Mouse (Mus musculus) C2C12 (cell line): ENCODE results near the gene Tuba8. TPM values are rescaled to one million over a fixed set of nuclear protein-coding genes. Genes with fewer than 3 reads are reported as not detected.

Source experiments
- H3K27me3 ChIP-seq: one replicate; pipeline ENCODE4 v1.6.1; 2011; ENCODE audit not compliant: control insufficient read depth, insufficient read depth, insufficient read length
- H3K36me3 ChIP-seq: one replicate; pipeline ENCODE4 v1.6.1; 2011; ENCODE audit not compliant: control insufficient read depth, insufficient read depth
- H3K4me3 ChIP-seq: one replicate; pipeline ENCODE4 v1.5.1; 2011; ENCODE audit warnings: mild to moderate bottlenecking, control low read depth; ENCODE audit not compliant: poor library complexity, insufficient read depth, severe bottlenecking
- H3K79me2 ChIP-seq: one replicate; pipeline ENCODE4 v1.6.1; 2011; ENCODE audit not compliant: control insufficient read depth, insufficient read depth
- H3K79me3 ChIP-seq: one replicate; pipeline ENCODE4 v1.6.1; 2011; ENCODE audit warnings: low read depth, control low read depth
- H3ac ChIP-seq: one replicate; pipeline ENCODE3; 2011; ENCODE audit warnings: low read depth; ENCODE audit not compliant: control insufficient read depth, insufficient read length
- CEBPB ChIP-seq: IDR thresholded peaks from one replicate; pipeline ENCODE4 v1.6.1; 2011; ENCODE audit warnings: low read depth, mild to moderate bottlenecking, control low read depth, moderate library complexity
- CTCF ChIP-seq: IDR thresholded peaks from one replicate; pipeline ENCODE4 v1.5.1; 2011; ENCODE audit not compliant: control insufficient read depth, insufficient read depth, insufficient read length
- FOSL1 ChIP-seq: IDR thresholded peaks from one replicate; pipeline ENCODE4 v1.8.0; 2011; ENCODE audit warnings: mild to moderate bottlenecking, low read length; ENCODE audit not compliant: poor library complexity, insufficient read depth, severe bottlenecking
- MAX ChIP-seq: IDR thresholded peaks from one replicate; pipeline ENCODE4 v1.6.1; 2011; ENCODE audit warnings: mild to moderate bottlenecking, control low read depth
- MYOD1 ChIP-seq: IDR thresholded peaks from one replicate; pipeline ENCODE4 v1.6.1; 2011; ENCODE audit warnings: low read depth; ENCODE audit not compliant: control insufficient read depth, insufficient read length
- MYOG ChIP-seq: IDR thresholded peaks from one replicate; pipeline ENCODE4 v1.6.1; 2011; ENCODE audit not compliant: control insufficient read depth, insufficient read length; ENCODE audit errors: extremely low read depth
- USF1 ChIP-seq: IDR thresholded peaks from one replicate; pipeline ENCODE4 v1.6.1; 2011; ENCODE audit warnings: low read depth, mild to moderate bottlenecking, control low read depth, moderate library complexity
- polyA plus RNA-seq: library from polyadenylated mRNA; unstranded; fragments of >200 nt; fragmentation: generic; extraction: Trizol; gene quantifications from one replicate; pipeline ENCODE4 v1.2.1, GENCODE M21; 2012; ENCODE audit warnings: missing spikeins

Tuba8 gene
- polyA plus RNA-seq, 1 experiment, result 0.07 TPM

DNA sequence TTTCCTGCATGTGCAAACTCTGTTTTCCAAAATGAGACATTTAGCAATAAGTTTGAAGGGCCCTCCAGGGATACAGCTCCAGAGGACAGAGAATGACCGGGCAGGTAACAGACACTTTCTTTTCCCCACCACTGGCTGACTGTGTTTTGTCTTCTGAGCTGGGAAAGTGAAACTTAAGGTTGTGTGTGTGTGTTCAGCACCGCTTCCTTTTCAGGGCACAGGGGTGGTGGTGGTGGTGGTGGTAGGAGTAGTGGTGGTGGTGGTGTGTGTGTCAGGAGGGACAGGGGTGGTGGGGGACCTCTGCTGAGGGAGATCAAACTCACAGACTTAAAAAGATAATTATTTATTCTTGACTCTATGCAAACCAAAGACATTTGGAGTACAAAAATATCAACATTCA lies 31.3 kb downstream of the Tuba8 start:
- H3K4me3 ChIP-seq, result no peak overlapping the region

GRCm38 (mm10) chr6:121243161-121243560 lies 32.7 kb downstream of the Tuba8 start:
- Histone ChIP-seq H3K36me3 (no peaks in the 10 kb centered on the region), H3K79me2 (no peaks in the 10 kb centered on the region), H3K4me3 (no peak overlapping the region), H3ac (no peak overlapping the region), H3K27me3 (peaks cover 23% of the 10 kb centered on the region), H3K79me3 (no peaks in the 10 kb centered on the region)
- no peak for TF ChIP-seq CEBPB
- no peak for TF ChIP-seq CTCF
- no peak for TF ChIP-seq FOSL1
- no peak for TF ChIP-seq MYOG
- no peak for TF ChIP-seq USF1
- TF ChIP-seq MAX, result no peak
- TF ChIP-seq MYOD1, result no peak

More for the DNA sequence above, 31.3 kb downstream of the Tuba8 start:
- Histone ChIP-seq H3K36me3 (no peaks in the 10 kb centered on the region), H3K27me3 (peaks cover 17% of the 10 kb centered on the region), H3K79me2 (no peaks in the 10 kb centered on the region), H3ac (no peak overlapping the region), H3K79me3 (no peaks in the 10 kb centered on the region)
- TF ChIP-seq FOSL1 (no peak), CTCF (no peak), MAX (no peak), MYOG (no peak), USF1 (no peak), CEBPB (no peak)

DNA sequence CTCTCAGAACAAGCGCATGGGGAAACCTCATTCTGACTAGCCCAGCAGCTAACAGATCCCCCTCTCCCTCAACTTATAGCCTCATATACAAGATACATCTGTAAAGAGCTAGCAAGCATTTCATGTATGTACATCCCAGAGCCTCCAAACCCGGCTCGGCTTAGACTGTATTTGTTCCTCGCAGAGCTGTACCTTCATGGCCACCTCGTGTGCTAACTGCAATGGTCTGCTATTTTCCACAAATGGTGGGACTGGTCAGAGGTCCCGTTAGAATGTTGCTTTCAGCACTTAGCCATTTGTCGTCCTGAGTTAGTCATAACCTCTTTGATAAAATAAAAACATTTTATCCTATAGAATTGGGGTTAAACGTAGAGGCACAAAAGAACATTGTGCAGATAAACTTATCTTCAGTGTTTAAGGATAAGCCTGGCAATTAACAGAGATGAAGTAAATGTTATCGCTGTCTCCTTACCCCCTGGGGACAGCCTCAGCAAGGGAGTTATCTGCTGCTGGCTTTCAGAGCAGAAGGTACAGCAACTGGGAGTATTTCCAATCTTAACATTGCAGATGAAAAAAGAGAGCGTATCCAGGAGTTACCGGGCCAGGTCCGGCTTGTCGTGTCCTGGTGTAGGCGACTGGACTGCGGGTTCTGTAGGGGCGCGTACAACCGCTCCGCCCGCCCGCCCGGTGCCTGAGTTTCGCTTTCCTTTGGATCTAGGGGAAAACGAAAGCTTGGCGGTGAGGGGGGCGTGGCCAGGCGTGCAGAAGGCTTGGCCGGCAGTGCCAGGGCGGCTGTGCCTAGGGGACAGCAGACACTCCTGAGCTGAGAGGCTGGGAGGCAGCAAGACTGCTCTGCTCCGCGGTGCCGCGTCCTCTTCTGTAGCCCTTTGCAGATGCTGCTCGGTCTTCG lies 34.9 kb downstream of the Tuba8 start, which contains the start of gene Usp18:
Gene Usp18, plus strand, starts transcription at position 780 of the 910 bp plus-strand sequence.
- Histone ChIP-seq H3K79me3 (no peaks in the 10 kb centered on the region), H3K4me3 (peak within 1 kb of the TSS; percentile 29), H3K79me2 (no peaks in the 10 kb centered on the region), H3K36me3 (no peaks in the 10 kb centered on the region), H3ac (peak within 1 kb of the TSS; percentile 18), H3K27me3 (peaks cover 24% of the 10 kb centered on the region)
- TF ChIP-seq USF1 (no peak), FOSL1 (no peak), MAX (peak; percentile 43), CEBPB (no peak), MYOG (no peak), CTCF (no peak)

DNA sequence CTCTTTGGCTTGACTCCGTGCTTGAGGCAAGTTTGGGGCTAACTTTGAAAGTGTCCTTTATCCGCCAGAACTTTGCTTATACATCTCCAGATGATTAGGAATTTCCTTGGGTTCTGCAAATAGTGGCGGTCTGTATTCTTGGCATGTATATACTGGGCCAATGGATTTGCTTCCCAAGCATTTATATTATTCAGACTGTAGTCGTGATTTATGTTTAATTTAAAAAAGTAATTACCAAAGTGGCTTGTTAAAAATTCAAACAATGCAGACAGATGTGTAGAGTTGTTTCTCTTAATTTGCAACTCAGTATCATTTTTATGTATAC lies 35.5 kb downstream of the Tuba8 start:
- TF ChIP-seq MYOD1, result no peak
- TF ChIP-seq CEBPB, result no peak
- no peak for TF ChIP-seq MYOG
- TF ChIP-seq USF1, result no peak
- no peak for TF ChIP-seq MAX
- TF ChIP-seq CTCF, result no peak
- Histone ChIP-seq H3K27me3 (peaks cover 22% of the 10 kb centered on the region), H3ac (peak overlapping the region; percentile 14), H3K79me2 (no peaks in the 10 kb centered on the region), H3K36me3 (no peaks in the 10 kb centered on the region), H3K79me3 (no peaks in the 10 kb centered on the region), H3K4me3 (no peak overlapping the region)

- no peak for TF ChIP-seq MYOG
- no peak overlapping the region for H3K4me3 ChIP-seq
Observed at GRCm38 (mm10) chr6:121250406-121250805, 39.9 kb downstream of the Tuba8 start.

DNA sequence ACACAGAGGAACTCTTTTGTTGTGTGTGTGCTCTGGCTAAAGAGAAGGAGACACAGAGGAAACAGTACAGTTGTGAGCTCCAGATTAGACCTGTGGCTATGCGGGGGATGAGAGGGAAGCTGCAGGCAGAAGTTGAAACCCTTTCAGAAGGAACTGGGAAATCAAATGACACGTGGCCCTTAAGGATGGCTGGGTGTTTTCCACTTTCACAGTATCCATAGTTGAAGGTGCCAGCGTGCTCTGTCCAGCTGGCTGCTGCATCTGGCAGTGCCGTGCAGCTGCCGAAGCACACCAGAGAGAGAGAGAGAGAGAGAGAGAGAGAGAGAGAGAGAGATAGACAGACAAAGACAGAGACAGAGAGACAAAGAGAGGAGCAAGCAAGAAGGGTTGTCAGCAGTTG lies 40.8 kb downstream of the Tuba8 start:
- Histone ChIP-seq H3K36me3 (no peaks in the 10 kb centered on the region), H3ac (no peak overlapping the region), H3K27me3 (peaks cover 32% of the 10 kb centered on the region), H3K79me3 (no peaks in the 10 kb centered on the region), H3K4me3 (no peak overlapping the region), H3K79me2 (no peaks in the 10 kb centered on the region)
- TF ChIP-seq CTCF (no peak), MYOD1 (no peak), FOSL1 (no peak), CEBPB (no peak), USF1 (no peak), MYOG (no peak), MAX (no peak)

More at GRCm38 (mm10) chr6:121250406-121250805, 39.9 kb downstream of the Tuba8 start:
- Histone ChIP-seq H3K79me2 (no peaks in the 10 kb centered on the region), H3ac (no peak overlapping the region), H3K27me3 (peaks cover 32% of the 10 kb centered on the region), H3K79me3 (no peaks in the 10 kb centered on the region), H3K36me3 (no peaks in the 10 kb centered on the region)
